Mouse (Mus musculus): ENCODE measurements at regions not wholly inside any gene's neighbourhood (a gene's known extent, or its start where the extent isn't known, plus 50 kb on each side); places are given as distances from the start of the nearest gene placed in this dataset.

GRCm38 (mm10) chr10:50203587-50203986 is 388.9 kb upstream of the Ascc3 start:
- no peak for TF ChIP-seq CHD1 (IDR thresholded peaks at IDR 0.05; ENCODE audit: low read depth, low read length)
- TF ChIP-seq TAL1 (IDR thresholded peaks at IDR 0.05; ENCODE audit: low read length), result no peak
- TF ChIP-seq E2F4 (IDR thresholded peaks at IDR 0.05; ENCODE audit: borderline replicate concordance, low read depth, low read length), result no peak
- no peak for TF ChIP-seq EP300 (IDR thresholded peaks at IDR 0.05; ENCODE audit: low read depth in 1 of 2, low read length in 2 of 2)
- TF ChIP-seq ELF1 (IDR thresholded peaks at IDR 0.05; ENCODE audit: low read depth, low read length), result no peak
- no peak for TF ChIP-seq JUND (IDR thresholded peaks at IDR 0.05; ENCODE audit: low read depth, low read length)

All from MEL (cell line).